ENCODE assay signal across 8 mouse cellular contexts in genomic region chr5:130073026-130073425, GRCm38 (mm10). TPM values are rescaled to one million over a fixed set of nuclear protein-coding genes. Genes with fewer than 3 reads are reported as not detected.
DNase-seq lines count a peak whose midpoint lies in the region; ATAC-seq lines count a peak whose summit lies in the region.

Gene Tpst1, plus strand, starts transcription at chr5:130073326.

- WGBS in lung, embryonic 15.5 days, result 75% methylated on average over 6 of the region's 6 CpGs
- WGBS in embryonic facial prominence, embryonic 14.5 days, result 90% methylated on average over 6 of the region's 6 CpGs
- 89% methylated on average over 6 of the region's 6 CpGs for WGBS in hindbrain, embryonic 16.5 days
- WGBS in macrophage (ENCODE audit: missing documents), result 91% methylated on average over 6 of the region's 6 CpGs

- no peak for ATAC-seq in lung, embryonic 15.5 days (ENCODE audit: borderline replicate concordance, extremely low read depth, low FRiP score, low TSS enrichment)
- ATAC-seq in embryonic facial prominence, embryonic 14.5 days (ENCODE audit: low read depth), result no peak
- no peak for ATAC-seq in hindbrain, embryonic 16.5 days

- H3K9me3 ChIP-seq in lung, embryonic 15.5 days, result no peaks in the 10 kb centered on the region
- H3K9me3 ChIP-seq in embryonic facial prominence, embryonic 14.5 days (ENCODE audit: control insufficient read depth, low read length), result no peaks in the 10 kb centered on the region
- no peaks in the 10 kb centered on the region for H3K9me3 ChIP-seq in hindbrain, embryonic 16.5 days (ENCODE audit: control insufficient read depth, low read length)

- H3K4me3 ChIP-seq in lung, embryonic 15.5 days, result no peak within 1 kb of the TSS
- H3K4me3 ChIP-seq in embryonic facial prominence, embryonic 14.5 days (ENCODE audit: low read depth, low read length), result no peak within 1 kb of the TSS
- no peak within 1 kb of the TSS for H3K4me3 ChIP-seq in hindbrain, embryonic 16.5 days (ENCODE audit: low read length)
- no peak within 1 kb of the TSS for H3K4me3 ChIP-seq in macrophage (ENCODE audit: inconsistent target)

- no peak for DNase-seq in lung, adult 18-20 months
- DNase-seq in embryonic facial prominence, embryonic 14.5 days (ENCODE audit: low spot score), result no peak
- DNase-seq in cerebellum, adult 9-10 months, result no peak
- no peak for DNase-seq in ovary, postnatal 10 days (ENCODE audit: low spot score)
- no peak for DNase-seq in urinary bladder, postnatal 14 days (ENCODE audit: low spot score)

- no peaks in the 10 kb centered on the region for H3K27me3 ChIP-seq in lung, embryonic 15.5 days
- H3K27me3 ChIP-seq in embryonic facial prominence, embryonic 14.5 days (replicated peaks; ENCODE audit: control insufficient read depth, insufficient read depth, low read length), result no peaks in the 10 kb centered on the region
- no peaks in the 10 kb centered on the region for H3K27me3 ChIP-seq in hindbrain, embryonic 16.5 days (replicated peaks; ENCODE audit: control insufficient read depth, insufficient read depth, low read length)

- H3K27ac ChIP-seq in lung, embryonic 15.5 days, result no peak within 1 kb of the TSS
- H3K27ac ChIP-seq in embryonic facial prominence, embryonic 14.5 days (replicated peaks; ENCODE audit: low read depth, low read length), result no peak within 1 kb of the TSS
- no peak within 1 kb of the TSS for H3K27ac ChIP-seq in hindbrain, embryonic 16.5 days (ENCODE audit: low read depth, low read length)
- H3K27ac ChIP-seq in macrophage, result no peak within 1 kb of the TSS

- H3K79me2 ChIP-seq in macrophage (ENCODE audit: inconsistent target), result no peaks in the 10 kb centered on the region

- no peak within 1 kb of the TSS for H3K9ac ChIP-seq in lung, embryonic 15.5 days
- H3K9ac ChIP-seq in embryonic facial prominence, embryonic 14.5 days (ENCODE audit: low read depth, low read length), result no peak within 1 kb of the TSS
- no peak within 1 kb of the TSS for H3K9ac ChIP-seq in hindbrain, embryonic 16.5 days (ENCODE audit: low read depth, low read length)

- no peaks in the 10 kb centered on the region; the same call in 1 of the 2 replicates for H3K4me1 ChIP-seq in lung, embryonic 15.5 days
- H3K4me1 ChIP-seq in embryonic facial prominence, embryonic 14.5 days (ENCODE audit: control insufficient read depth, insufficient read depth, low read length), result no peaks in the 10 kb centered on the region
- H3K4me1 ChIP-seq in hindbrain, embryonic 16.5 days (ENCODE audit: control insufficient read depth, insufficient read depth, low read depth, low read length), result no peaks in the 10 kb centered on the region

- H3K4me2 ChIP-seq in lung, embryonic 15.5 days, result no peak within 1 kb of the TSS
- H3K4me2 ChIP-seq in embryonic facial prominence, embryonic 14.5 days (ENCODE audit: low read depth, low read length), result no peak within 1 kb of the TSS
- H3K4me2 ChIP-seq in hindbrain, embryonic 16.5 days (ENCODE audit: low read length), result no peak within 1 kb of the TSS

- H3K36me3 ChIP-seq in lung, embryonic 15.5 days, result no peaks in the 10 kb centered on the region
- H3K36me3 ChIP-seq in embryonic facial prominence, embryonic 14.5 days (ENCODE audit: control insufficient read depth, insufficient read depth, low read length), result no peaks in the 10 kb centered on the region
- H3K36me3 ChIP-seq in hindbrain, embryonic 16.5 days (ENCODE audit: control insufficient read depth, insufficient read depth, low read length), result no peaks in the 10 kb centered on the region
- no peaks in the 10 kb centered on the region for H3K36me3 ChIP-seq in macrophage (ENCODE audit: inconsistent target)

RNA-seq across cellular contexts. Expression of gene Tpst1, which starts in this region (rescaled TPM):
- polyA plus RNA-seq in lung, embryonic 15.5 days (2015; fragmentation: Nextera tagmentation; extraction: Ambion mirVana), result 69.6 and 70.8 TPM in 2 replicates
- polyA plus RNA-seq in embryonic facial prominence, embryonic 14.5 days (2014; fragmentation: Nextera tagmentation; extraction: Ambion mirVana), result 94.0 and 102 TPM in 2 replicates
- polyA plus RNA-seq in hindbrain, embryonic 16.5 days (2015; fragmentation: Nextera tagmentation; extraction: Ambion mirVana), result 58.3 and 59.2 TPM in 2 replicates
- 10 to 100 TPM in 24 of 26 experiments, 1 to 10 TPM in 2; 5.5 to 91.3 (median 29.3) TPM for total RNA-seq in macrophage (2018; cell fraction: chromatin; rRNA removed)
- total RNA-seq in macrophage (2018; cell fraction: cytosol; rRNA removed), result 10 to 100 TPM; 11.9 to 59.0 (median 27.8) TPM
- total RNA-seq in macrophage (2018; cell fraction: nucleus; rRNA removed), result 10 to 100 TPM in 25 of 26 experiments, 1 to 10 TPM in 1; 9.1 to 73.2 (median 38.8) TPM
- polyA plus RNA-seq in macrophage (2018), result 11.0 to 26.4 TPM (median 21.7 TPM) in 3 replicates
